Mouse (Mus musculus) liver, adult 2 months (tissue): ENCODE results near the gene Ercc6.

Experiments used
- CTCF ChIP-seq: fragments of 200-500 bp; IDR thresholded peaks from 2 replicates; pipeline ENCODE4 v1.5.1; 2011; ENCODE audit warnings: low read depth, low read length, control low read depth
- POLR2A ChIP-seq: fragments of 200-500 bp; IDR thresholded peaks from 2 replicates; pipeline ENCODE4 v1.6.1; 2011; ENCODE audit warnings: low read length, control low read depth; ENCODE audit not compliant: insufficient read depth; ENCODE audit errors: extremely low read depth

GRCm38 (mm10) chr14:32502764-32503688 lies 10.3 kb upstream of the Ercc6 start:
- TF ChIP-seq CTCF (no peak), POLR2A (no peak)
